Mouse (Mus musculus): ENCODE results near the gene Vwa8. TPM values are rescaled to one million over a fixed set of nuclear protein-coding genes. Genes with fewer than 3 reads are reported as not detected.

The Vwa8 gene
- polyA plus RNA-seq, 1 experiment, result 13.9 TPM

DNA sequence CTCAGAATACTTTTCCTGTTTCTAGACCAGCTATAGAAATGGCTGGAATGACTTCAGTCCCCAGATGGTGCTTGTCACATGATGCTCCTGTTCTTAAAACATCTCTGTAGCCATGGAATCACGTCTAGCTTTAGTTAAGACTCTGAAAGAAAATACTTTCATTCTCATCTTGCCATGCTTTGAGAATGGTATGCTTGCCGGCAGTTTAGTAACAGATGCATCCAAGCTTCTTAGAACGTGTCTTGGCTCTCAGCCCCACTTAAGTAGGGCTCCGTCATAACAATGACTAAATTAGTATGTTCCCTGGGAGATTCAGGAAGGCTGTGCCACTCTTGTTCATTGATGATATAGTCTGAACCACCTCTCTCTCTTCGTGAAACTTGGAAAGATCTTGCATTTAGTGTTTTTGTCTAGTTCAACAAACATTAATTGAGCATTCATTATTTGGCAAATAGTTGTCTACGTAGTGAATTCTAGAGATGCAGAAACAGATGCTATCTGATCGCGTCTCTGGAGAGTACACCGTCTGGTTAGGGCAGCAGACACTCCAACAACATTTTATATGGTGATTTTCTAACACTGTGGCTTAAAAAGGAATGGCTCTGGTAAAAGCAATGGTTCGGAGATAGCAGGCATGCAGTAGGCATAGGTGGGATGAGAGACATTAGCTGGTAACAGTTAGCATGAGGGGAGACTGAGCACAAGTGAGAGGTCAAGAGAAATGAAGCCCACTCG lies 93.1 kb downstream of the Vwa8 start:
- Histone ChIP-seq H3K79me2 (ENCODE audit: control insufficient read depth, insufficient read depth) (no peaks in the 10 kb centered on the region), H3K36me3 (ENCODE audit: control insufficient read depth, insufficient read depth) (peaks cover 8% of the 10 kb centered on the region), H3ac (ENCODE audit: control insufficient read depth, insufficient read length, low read depth) (no peak overlapping the region), H3K79me3 (ENCODE audit: low read depth) (no peaks in the 10 kb centered on the region), H3K27me3 (ENCODE audit: control insufficient read depth, insufficient read depth, insufficient read length) (no peaks in the 10 kb centered on the region), H3K4me3 (ENCODE audit: insufficient read depth, poor library complexity, severe bottlenecking) (no peak overlapping the region)
- TF ChIP-seq MAX (IDR thresholded peaks at IDR 0.05) (no peak), CTCF (IDR thresholded peaks at IDR 0.05; ENCODE audit: control insufficient read depth, insufficient read depth, insufficient read length) (no peak), MYOD1 (IDR thresholded peaks at IDR 0.05; ENCODE audit: control insufficient read depth, insufficient read length, low read depth) (no peak), USF1 (IDR thresholded peaks at IDR 0.05; ENCODE audit: low read depth) (no peak), FOSL1 (IDR thresholded peaks at IDR 0.05; ENCODE audit: insufficient read depth, low read length, poor library complexity, severe bottlenecking) (no peak), MYOG (IDR thresholded peaks at IDR 0.05; ENCODE audit: control insufficient read depth, extremely low read depth, insufficient read length) (no peak)

DNA sequence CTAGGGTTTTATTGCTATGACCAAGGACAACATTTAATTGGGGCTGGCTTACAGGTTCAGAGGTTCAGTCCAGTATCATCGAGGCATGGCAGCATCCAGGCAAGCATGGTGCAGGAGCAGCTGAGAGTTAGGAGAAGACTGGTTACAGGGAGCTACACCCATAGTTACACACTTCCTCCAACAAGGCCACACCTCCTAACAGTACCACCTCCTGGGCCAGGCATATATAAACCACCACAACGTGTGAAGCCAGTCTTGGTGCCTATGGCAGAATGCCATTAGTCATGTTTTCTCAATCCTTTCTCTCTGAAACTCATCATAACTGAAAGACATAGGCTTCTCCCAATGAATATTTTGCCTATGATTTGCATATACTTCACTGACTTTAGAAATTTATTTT lies 106.9 kb downstream of the Vwa8 start:
- H3K79me2 ChIP-seq (ENCODE audit: control insufficient read depth, insufficient read depth), result no peaks in the 10 kb centered on the region
- TF ChIP-seq MYOG (IDR thresholded peaks at IDR 0.05; ENCODE audit: control insufficient read depth, extremely low read depth, insufficient read length), result no peak
- no peak for TF ChIP-seq MAX (IDR thresholded peaks at IDR 0.05)
- no peak for TF ChIP-seq MYOD1 (IDR thresholded peaks at IDR 0.05; ENCODE audit: control insufficient read depth, insufficient read length, low read depth)
- TF ChIP-seq USF1 (IDR thresholded peaks at IDR 0.05; ENCODE audit: low read depth), result no peak
- TF ChIP-seq CTCF (IDR thresholded peaks at IDR 0.05; ENCODE audit: control insufficient read depth, insufficient read depth, insufficient read length), result no peak
- TF ChIP-seq FOSL1 (IDR thresholded peaks at IDR 0.05; ENCODE audit: insufficient read depth, low read length, poor library complexity, severe bottlenecking), result no peak
- TF ChIP-seq CEBPB (IDR thresholded peaks at IDR 0.05; ENCODE audit: low read depth), result no peak
- peaks cover 8% of the 10 kb centered on the region for H3K36me3 ChIP-seq (ENCODE audit: control insufficient read depth, insufficient read depth)
- H3K79me3 ChIP-seq (ENCODE audit: low read depth), result no peaks in the 10 kb centered on the region
- no peak overlapping the region for H3ac ChIP-seq (ENCODE audit: control insufficient read depth, insufficient read length, low read depth)
- H3K27me3 ChIP-seq (ENCODE audit: control insufficient read depth, insufficient read depth, insufficient read length), result no peaks in the 10 kb centered on the region
- H3K4me3 ChIP-seq (ENCODE audit: insufficient read depth, poor library complexity, severe bottlenecking), result no peak overlapping the region

DNA sequence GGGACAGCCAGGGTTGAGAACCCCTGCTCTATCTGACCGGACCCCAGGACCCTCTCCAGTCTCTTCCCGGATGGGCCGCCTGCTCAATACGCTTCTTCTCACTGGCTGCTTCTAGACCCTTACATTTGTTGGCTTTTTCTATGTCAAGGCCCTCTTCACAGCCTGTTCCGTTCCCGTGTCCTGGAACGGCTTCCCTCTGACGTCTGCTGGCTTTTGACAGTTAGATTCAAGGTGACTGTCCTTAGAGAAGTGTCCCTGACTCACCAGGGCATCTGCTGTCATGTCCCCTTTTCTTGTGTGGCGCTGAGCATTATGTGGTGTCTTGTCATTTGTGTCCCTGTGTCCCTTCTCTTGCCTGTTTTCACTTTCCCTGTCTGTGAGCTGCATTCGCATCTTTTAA lies 121.8 kb downstream of the Vwa8 start:
- TF ChIP-seq USF1 (IDR thresholded peaks at IDR 0.05; ENCODE audit: low read depth) (no peak), CEBPB (IDR thresholded peaks at IDR 0.05; ENCODE audit: low read depth) (no peak), MYOG (IDR thresholded peaks at IDR 0.05; ENCODE audit: control insufficient read depth, extremely low read depth, insufficient read length) (no peak), MYOD1 (IDR thresholded peaks at IDR 0.05; ENCODE audit: control insufficient read depth, insufficient read length, low read depth) (no peak)
- Histone ChIP-seq H3K79me2 (ENCODE audit: control insufficient read depth, insufficient read depth) (no peaks in the 10 kb centered on the region), H3K4me3 (ENCODE audit: insufficient read depth, poor library complexity, severe bottlenecking) (no peak overlapping the region), H3K36me3 (ENCODE audit: control insufficient read depth, insufficient read depth) (peaks cover 3% of the 10 kb centered on the region), H3K79me3 (ENCODE audit: low read depth) (no peaks in the 10 kb centered on the region), H3ac (ENCODE audit: control insufficient read depth, insufficient read length, low read depth) (no peak overlapping the region), H3K27me3 (ENCODE audit: control insufficient read depth, insufficient read depth, insufficient read length) (no peaks in the 10 kb centered on the region)

DNA sequence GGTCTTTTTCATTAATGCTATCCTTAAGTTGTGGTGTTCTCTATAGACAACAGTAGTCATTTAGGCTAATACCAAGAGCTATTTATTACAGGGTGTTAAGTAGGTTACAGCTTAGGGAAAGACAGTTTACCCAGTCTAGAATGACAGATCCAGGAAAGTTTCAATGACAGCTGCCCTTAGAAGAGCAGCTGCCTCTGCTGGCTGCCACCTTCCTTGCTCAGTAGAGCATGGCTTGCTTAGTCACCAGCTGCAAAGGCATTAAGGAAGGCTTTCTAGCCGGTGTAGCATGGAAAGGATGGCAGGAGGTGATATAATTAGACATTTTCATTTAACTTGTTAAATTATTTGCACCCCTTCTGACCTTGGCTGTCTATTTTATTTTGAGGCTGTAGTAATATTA lies 123.6 kb downstream of the Vwa8 start:
- no peak for TF ChIP-seq FOSL1 (IDR thresholded peaks at IDR 0.05; ENCODE audit: insufficient read depth, low read length, poor library complexity, severe bottlenecking)
- H3K4me3 ChIP-seq (ENCODE audit: insufficient read depth, poor library complexity, severe bottlenecking), result no peak overlapping the region
- H3ac ChIP-seq (ENCODE audit: control insufficient read depth, insufficient read length, low read depth), result no peak overlapping the region
- H3K79me3 ChIP-seq (ENCODE audit: low read depth), result no peaks in the 10 kb centered on the region
- peaks cover 3% of the 10 kb centered on the region for H3K36me3 ChIP-seq (ENCODE audit: control insufficient read depth, insufficient read depth)
- H3K79me2 ChIP-seq (ENCODE audit: control insufficient read depth, insufficient read depth), result no peaks in the 10 kb centered on the region
- no peaks in the 10 kb centered on the region for H3K27me3 ChIP-seq (ENCODE audit: control insufficient read depth, insufficient read depth, insufficient read length)

GRCm38 (mm10) chr14:78983104-78983503 lies 134.3 kb downstream of the Vwa8 start:
- no peaks in the 10 kb centered on the region for H3K79me3 ChIP-seq (ENCODE audit: low read depth)
- no peak overlapping the region for H3ac ChIP-seq (ENCODE audit: control insufficient read depth, insufficient read length, low read depth)
- no peaks in the 10 kb centered on the region for H3K36me3 ChIP-seq (ENCODE audit: control insufficient read depth, insufficient read depth)
- H3K79me2 ChIP-seq (ENCODE audit: control insufficient read depth, insufficient read depth), result no peaks in the 10 kb centered on the region
- TF ChIP-seq MAX (IDR thresholded peaks at IDR 0.05) (no peak), MYOD1 (IDR thresholded peaks at IDR 0.05; ENCODE audit: control insufficient read depth, insufficient read length, low read depth) (no peak), USF1 (IDR thresholded peaks at IDR 0.05; ENCODE audit: low read depth) (no peak), CTCF (IDR thresholded peaks at IDR 0.05; ENCODE audit: control insufficient read depth, insufficient read depth, insufficient read length) (no peak), FOSL1 (IDR thresholded peaks at IDR 0.05; ENCODE audit: insufficient read depth, low read length, poor library complexity, severe bottlenecking) (no peak), CEBPB (IDR thresholded peaks at IDR 0.05; ENCODE audit: low read depth) (no peak)
- H3K27me3 ChIP-seq (ENCODE audit: control insufficient read depth, insufficient read depth, insufficient read length), result no peaks in the 10 kb centered on the region
- H3K4me3 ChIP-seq (ENCODE audit: insufficient read depth, poor library complexity, severe bottlenecking), result no peak overlapping the region

GRCm38 (mm10) chr14:78984296-78984695 lies 135.4 kb downstream of the Vwa8 start:
- no peak overlapping the region for H3K4me3 ChIP-seq (ENCODE audit: insufficient read depth, poor library complexity, severe bottlenecking)
- H3K27me3 ChIP-seq (ENCODE audit: control insufficient read depth, insufficient read depth, insufficient read length), result no peaks in the 10 kb centered on the region
- H3K36me3 ChIP-seq (ENCODE audit: control insufficient read depth, insufficient read depth), result no peaks in the 10 kb centered on the region
- H3K79me3 ChIP-seq (ENCODE audit: low read depth), result no peaks in the 10 kb centered on the region
- H3ac ChIP-seq (ENCODE audit: control insufficient read depth, insufficient read length, low read depth), result no peak overlapping the region
- H3K79me2 ChIP-seq (ENCODE audit: control insufficient read depth, insufficient read depth), result no peaks in the 10 kb centered on the region
- TF ChIP-seq MAX (IDR thresholded peaks at IDR 0.05) (no peak), USF1 (IDR thresholded peaks at IDR 0.05; ENCODE audit: low read depth) (no peak), MYOG (IDR thresholded peaks at IDR 0.05; ENCODE audit: control insufficient read depth, extremely low read depth, insufficient read length) (no peak), MYOD1 (IDR thresholded peaks at IDR 0.05; ENCODE audit: control insufficient read depth, insufficient read length, low read depth) (no peak), CTCF (IDR thresholded peaks at IDR 0.05; ENCODE audit: control insufficient read depth, insufficient read depth, insufficient read length) (no peak), FOSL1 (IDR thresholded peaks at IDR 0.05; ENCODE audit: insufficient read depth, low read length, poor library complexity, severe bottlenecking) (no peak), CEBPB (IDR thresholded peaks at IDR 0.05; ENCODE audit: low read depth) (no peak)
